In genomic region chr8:111469013-111469412, GRCm38 (mm10) we compare ENCODE assay signal across 8 mouse cellular contexts. TPM values are rescaled to one million over a fixed set of nuclear protein-coding genes. Genes with fewer than 3 reads are reported as not detected.
DNase-seq lines count a peak whose midpoint lies in the region; ATAC-seq and TF ChIP-seq lines count a peak whose summit lies in the region.

No protein-coding gene starts in this region.

- no peak for TF ChIP-seq CTCF in brain, embryonic 14.5 days (IDR thresholded peaks at IDR 0.05; ENCODE audit: borderline replicate concordance, extremely low read depth, insufficient read depth, insufficient read length)

- no peaks in the 10 kb centered on the region for H3K4me1 ChIP-seq in intestine, embryonic 16.5 days (ENCODE audit: control insufficient read depth, insufficient read depth, low read length)

- H3K9ac ChIP-seq in intestine, embryonic 16.5 days (ENCODE audit: low read depth, low read length) = no peak overlapping the region

- intact Hi-C loops in left cerebral cortex, postnatal 14 days (cut with DNase I) = no loop called here
- intact Hi-C loops in left cerebral cortex, postnatal 36 days (cut with DNase I) = loop anchor here (10.0 kb wide), 1 partner anchor 166 kb away; the partner anchor contains the start of gene Ldhd
- intact Hi-C loops in gastrocnemius, postnatal 14 days (cut with DNase I; ENCODE audit: low total_unique reads) = no loop called here

- H3K36me3 ChIP-seq in intestine, embryonic 16.5 days (ENCODE audit: control insufficient read depth, insufficient read depth, low read length) = peaks cover 3% of the 10 kb centered on the region; the same call in 1 of the 2 replicates

- no peak for TF ChIP-seq POLR2A in brain, embryonic 14.5 days (IDR thresholded peaks at IDR 0.05; ENCODE audit: borderline replicate concordance, extremely low read depth, insufficient read depth, insufficient read length, poor library complexity, severe bottlenecking)

- H3K4me2 ChIP-seq in intestine, embryonic 16.5 days (ENCODE audit: low read depth, low read length) = no peak overlapping the region

- H3K27me3 ChIP-seq in intestine, embryonic 16.5 days (replicated peaks; ENCODE audit: control insufficient read depth, insufficient read depth, low read length) = no peaks in the 10 kb centered on the region

- H3K4me3 ChIP-seq in intestine, embryonic 16.5 days (ENCODE audit: low read length) = no peak overlapping the region

- no peak for ATAC-seq in intestine, embryonic 16.5 days

- WGBS in intestine, embryonic 16.5 days = 50% methylated on average over 6 of the region's 6 CpGs

- no peaks in the 10 kb centered on the region for H3K9me3 ChIP-seq in intestine, embryonic 16.5 days (ENCODE audit: control insufficient read depth, low read length)

- H3K27ac ChIP-seq in intestine, embryonic 16.5 days (ENCODE audit: low read length) = no peak overlapping the region

- DNase-seq in cerebellum, postnatal 10 days = peak; percentile 40 to 44
- DNase-seq in cerebellum, adult 11-12 months = no peak
- DNase-seq in left cerebral cortex, postnatal 14 days (ENCODE audit: low spot score in 2 of 2) = peak; percentile 50 to 80
- no peak for DNase-seq in left cerebral cortex, postnatal 36 days (ENCODE audit: low spot score in 2 of 2)
- DNase-seq in brain, embryonic 14.5 days (ENCODE audit: low read depth) = peak; percentile 93
- peak; percentile 57 to 60 for DNase-seq in kidney, postnatal 25 days
- no peak for DNase-seq in gastrocnemius, postnatal 14 days

RNA-seq across cellular contexts. Expression of gene Wdr59, which starts 52.9 kb away (rescaled TPM):
- total RNA-seq in left cerebral cortex, postnatal 14 days (2021) = 10 to 100 TPM; 19.4 to 20.5 TPM
- 10 to 100 TPM; 20.3 to 21.7 TPM for total RNA-seq in left cerebral cortex, postnatal 36 days (2021)
- polyA plus RNA-seq in brain, embryonic 14.5 days (2012; rRNA removed) = 14.2 and 16.0 TPM in 2 replicates
- 4.3 and 4.4 TPM in 2 replicates for polyA plus RNA-seq in intestine, embryonic 16.5 days (2015; fragmentation: Nextera tagmentation; extraction: Ambion mirVana)
- 1 to 10 TPM; 8.2 to 9.9 TPM for total RNA-seq in gastrocnemius, postnatal 14 days (2021)

Comparison
In these comparisons a context has a peak if more than half of its experiments do, and no peak if none do; other contexts are left out.
1. DNase-seq: peak in cerebellum, postnatal 10 days (2 of 2), left cerebral cortex, postnatal 14 days (2 of 2), brain, embryonic 14.5 days (single experiment) and kidney, postnatal 25 days (2 of 2); none in cerebellum, adult 11-12 months (single experiment), left cerebral cortex, postnatal 36 days (0 of 2) and gastrocnemius, postnatal 14 days (single experiment).